Mouse (Mus musculus): ENCODE measurements around the gene Wipf1.
A peak's percentile ranks its signal among the peaks of the same experiment; 100 is the strongest.
"Not testable (repeated sequence)": the region's sequence is repeated elsewhere in the genome, so short reads cannot be mapped to it uniquely, and the experiment has no call there.

The Wipf1 gene

GRCm38 (mm10) chr2:73529356-73530330 lies at the start of gene Wipf1:
Gene Wipf1, minus strand, starts transcription at chr2:73529734.
- DNase-seq: peak; percentile 19

GRCm38 (mm10) chr2:73579168-73579567 lies 49.6 kb upstream of the Wipf1 start:
- DNase-seq: no peak

- no peak for DNase-seq
These were observed 44.9 kb upstream of the Wipf1 start for GRCm38 (mm10) chr2:73574418-73574817.

- no peak for DNase-seq
These were observed 44.0 kb upstream of the Wipf1 start for GRCm38 (mm10) chr2:73573556-73573955.

GRCm38 (mm10) chr2:73572539-73573372 lies 43.2 kb upstream of the Wipf1 start:
- DNase-seq: peak; percentile 76

- DNase-seq: no peak
These were observed 42.4 kb upstream of the Wipf1 start for GRCm38 (mm10) chr2:73571901-73572300.

- DNase-seq: no peak
These were observed 41.8 kb upstream of the Wipf1 start for GRCm38 (mm10) chr2:73571304-73571703.

- DNase-seq: no peak
These were observed 37.6 kb upstream of the Wipf1 start for GRCm38 (mm10) chr2:73566989-73567605.

- no peak for DNase-seq
These were observed 36.6 kb upstream of the Wipf1 start for GRCm38 (mm10) chr2:73566162-73566561.

GRCm38 (mm10) chr2:73563690-73564089 lies 34.2 kb upstream of the Wipf1 start:
- no peak for DNase-seq

- DNase-seq: no peak
These were observed 33.1 kb upstream of the Wipf1 start for GRCm38 (mm10) chr2:73562656-73563055.

- DNase-seq: no peak
These were observed 32.1 kb upstream of the Wipf1 start for GRCm38 (mm10) chr2:73561665-73562063.

GRCm38 (mm10) chr2:73560899-73561664 lies 31.5 kb upstream of the Wipf1 start:
- DNase-seq: no peak

GRCm38 (mm10) chr2:73560445-73560844 lies 30.9 kb upstream of the Wipf1 start:
- DNase-seq: no peak

- DNase-seq: no peak
These were observed 28.4 kb upstream of the Wipf1 start for GRCm38 (mm10) chr2:73557956-73558355.

GRCm38 (mm10) chr2:73557061-73557460 lies 27.5 kb upstream of the Wipf1 start:
- not testable (repeated sequence) for DNase-seq

- DNase-seq: no peak
These were observed 24.9 kb upstream of the Wipf1 start for GRCm38 (mm10) chr2:73554389-73554788.

GRCm38 (mm10) chr2:73552926-73553325 lies 23.4 kb upstream of the Wipf1 start:
- no peak for DNase-seq

- DNase-seq: no peak
These were observed 21.2 kb upstream of the Wipf1 start for GRCm38 (mm10) chr2:73550725-73551124.

- no peak for DNase-seq
These were observed 19.0 kb upstream of the Wipf1 start for GRCm38 (mm10) chr2:73548542-73548941.

- DNase-seq: no peak
These were observed 17.7 kb upstream of the Wipf1 start for GRCm38 (mm10) chr2:73547256-73547655.

- DNase-seq: no peak
These were observed 16.0 kb upstream of the Wipf1 start for GRCm38 (mm10) chr2:73545556-73545955.
